Mouse (Mus musculus): Measurements from ENCODE around the gene Slc26a8. TPM values are rescaled to one million over a fixed set of nuclear protein-coding genes. Genes with fewer than 3 reads are reported as not detected.

Slc26a8 gene
- polyA plus RNA-seq, 1 experiment from 2014 or later: 0.75 TPM

Other genes with a start within 250 kb of the Slc26a8 start
- 31.1 and 35.0 TPM in 2 replicates for gene Fkbp5, start 172.7 kb downstream of the Slc26a8 start, polyA plus RNA-seq (2015; fragmentation: Nextera tagmentation; extraction: Ambion mirVana)
- gene Armc12, start 159.4 kb downstream of the Slc26a8 start, polyA plus RNA-seq (2015; fragmentation: Nextera tagmentation; extraction: Ambion mirVana): not detected in 2 replicates
- not detected in 2 replicates for gene Clpsl2, start 140.8 kb downstream of the Slc26a8 start, polyA plus RNA-seq (2015; fragmentation: Nextera tagmentation; extraction: Ambion mirVana)
- 0.78 and 2.6 TPM in 2 replicates for gene Clps, start 129.5 kb downstream of the Slc26a8 start, polyA plus RNA-seq (2015; fragmentation: Nextera tagmentation; extraction: Ambion mirVana)
- 0.54 and 0.91 TPM in 2 replicates for gene Lhfpl5, start 114.6 kb downstream of the Slc26a8 start, polyA plus RNA-seq (2015; fragmentation: Nextera tagmentation; extraction: Ambion mirVana)
- gene Srpk1, start 67.5 kb downstream of the Slc26a8 start, polyA plus RNA-seq (2015; fragmentation: Nextera tagmentation; extraction: Ambion mirVana): 96.3 and 100 TPM in 2 replicates
- gene Mapk14, start 1.1 kb upstream of the Slc26a8 start, polyA plus RNA-seq (2015; fragmentation: Nextera tagmentation; extraction: Ambion mirVana): 43.6 and 47.3 TPM in 2 replicates
- gene AC170998.1, start 35.9 kb upstream of the Slc26a8 start, polyA plus RNA-seq (2015; fragmentation: Nextera tagmentation; extraction: Ambion mirVana): 3.1 and 4.0 TPM in 2 replicates
- 44.7 and 46.4 TPM in 2 replicates for gene Mapk13, start 79.1 kb upstream of the Slc26a8 start, polyA plus RNA-seq (2015; fragmentation: Nextera tagmentation; extraction: Ambion mirVana)
- gene Brpf3, start 110.9 kb upstream of the Slc26a8 start, polyA plus RNA-seq (2015; fragmentation: Nextera tagmentation; extraction: Ambion mirVana): 11.2 and 14.4 TPM in 2 replicates
- gene Pnpla1, start 168.2 kb upstream of the Slc26a8 start, polyA plus RNA-seq (2015; fragmentation: Nextera tagmentation; extraction: Ambion mirVana): 0.08 and 0.10 TPM in 2 replicates
- gene 4930539E08Rik, start 225.1 kb upstream of the Slc26a8 start, polyA plus RNA-seq (2015; fragmentation: Nextera tagmentation; extraction: Ambion mirVana): 0.12 and 0.23 TPM in 2 replicates

Measured in kidney, embryonic 15.5 days (tissue).